Mouse (Mus musculus) layer of hippocampus, adult 18-20 months (tissue): Measurements from ENCODE around the gene Ano7. TPM values are rescaled to one million over a fixed set of nuclear protein-coding genes. Genes with fewer than 3 reads are reported as not detected.
"Not testable (repeated sequence)": the region's sequence is repeated elsewhere in the genome, so short reads cannot be mapped to it uniquely, and the experiment has no call there.

Source experiments
- DNase-seq, 2 experiments: peaks; one replicate each; pipeline ENCODE4 v3.0.0; 2022; ENCODE audit warnings: low spot score in 2 of 2
- microRNA-seq, 2 experiments: library from miRNA; unstranded; fragments of <30 nt; microRNA quantifications; one replicate each; pipeline ENCODE4 v1.2.0; 2021
- total RNA-seq, 2 experiments: library from RNA; stranded (reverse); gene quantifications; 2 replicates each; pipeline ENCODE4 v1.2.3; 2021

Ano7 gene
- total RNA-seq, 2 experiments from 2014 or later = 0.17 TPM; not detected in 1

DNA sequence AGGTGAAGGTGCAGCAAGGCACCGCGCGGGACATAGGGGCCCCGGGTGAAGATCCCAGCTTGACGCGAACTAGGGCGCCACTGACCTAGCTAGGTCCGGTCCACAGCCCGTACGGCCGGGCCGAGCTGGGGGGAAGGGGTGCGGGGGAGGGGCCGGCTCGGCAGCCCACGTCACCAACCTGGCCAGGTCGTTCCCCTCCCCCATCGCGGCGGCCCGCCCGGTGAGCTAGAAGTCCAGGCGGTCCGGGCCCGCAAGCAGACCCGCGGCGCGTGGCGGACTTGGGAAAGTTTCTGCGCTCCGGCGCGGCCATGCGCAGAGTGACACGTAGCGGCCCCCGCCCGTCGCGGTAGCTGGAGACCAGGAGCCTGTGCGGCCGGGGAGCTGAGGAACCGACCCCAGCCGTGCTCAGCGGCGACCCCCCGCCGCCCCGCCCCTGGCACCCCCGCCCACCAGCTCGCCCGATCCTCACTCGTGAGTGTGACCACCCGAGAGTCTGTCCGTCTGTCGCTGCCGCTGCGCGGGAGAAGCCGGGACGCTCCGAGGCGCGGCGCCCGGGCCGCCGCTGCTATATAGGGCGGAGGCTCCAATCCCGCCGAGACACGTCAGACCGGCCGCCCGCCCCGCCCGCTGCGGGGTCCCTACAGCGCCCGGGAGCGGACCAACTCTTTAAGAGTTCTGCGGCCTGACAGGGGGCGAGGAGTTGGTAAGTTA, 71.5 kb downstream of the Ano7 start:
- peak; percentile 33 to 51 for DNase-seq

DNA sequence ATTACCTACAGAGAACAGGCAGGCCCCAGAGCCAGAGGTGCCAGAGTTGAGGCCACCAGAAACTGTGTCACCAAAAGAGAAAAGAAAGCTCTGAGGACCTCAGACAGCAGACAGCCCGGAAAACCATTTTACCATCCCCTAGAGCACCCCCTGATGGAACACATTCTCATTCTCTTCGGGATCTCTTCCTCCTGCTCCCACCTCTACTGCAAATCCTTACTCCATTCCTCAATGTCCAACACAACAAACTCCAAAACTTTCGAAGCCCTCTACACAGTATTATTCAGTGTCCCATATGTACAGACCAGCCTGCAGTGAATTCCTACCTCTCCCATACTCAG, 72.1 kb downstream of the Ano7 start:
- no peak for DNase-seq

DNA sequence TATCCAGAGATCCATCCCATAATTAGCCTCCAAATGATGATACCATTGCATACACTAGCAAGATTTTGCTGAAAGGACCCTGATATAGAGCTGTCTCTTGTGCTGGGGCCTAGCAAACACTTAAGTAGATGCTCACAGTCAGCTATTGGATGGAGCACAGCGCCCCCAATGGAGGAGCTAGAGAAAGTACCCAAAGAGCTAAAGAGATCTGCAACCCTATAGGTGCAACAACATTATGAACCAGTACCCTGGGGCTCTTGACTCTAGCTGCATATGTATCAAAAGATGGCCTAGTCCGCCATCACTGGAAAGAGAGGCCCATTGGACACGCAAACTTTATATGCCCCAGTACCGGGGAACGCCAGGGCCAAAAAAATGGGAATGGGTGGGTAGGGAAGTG, 76.4 kb downstream of the Ano7 start:
- DNase-seq = not testable (repeated sequence)

DNA sequence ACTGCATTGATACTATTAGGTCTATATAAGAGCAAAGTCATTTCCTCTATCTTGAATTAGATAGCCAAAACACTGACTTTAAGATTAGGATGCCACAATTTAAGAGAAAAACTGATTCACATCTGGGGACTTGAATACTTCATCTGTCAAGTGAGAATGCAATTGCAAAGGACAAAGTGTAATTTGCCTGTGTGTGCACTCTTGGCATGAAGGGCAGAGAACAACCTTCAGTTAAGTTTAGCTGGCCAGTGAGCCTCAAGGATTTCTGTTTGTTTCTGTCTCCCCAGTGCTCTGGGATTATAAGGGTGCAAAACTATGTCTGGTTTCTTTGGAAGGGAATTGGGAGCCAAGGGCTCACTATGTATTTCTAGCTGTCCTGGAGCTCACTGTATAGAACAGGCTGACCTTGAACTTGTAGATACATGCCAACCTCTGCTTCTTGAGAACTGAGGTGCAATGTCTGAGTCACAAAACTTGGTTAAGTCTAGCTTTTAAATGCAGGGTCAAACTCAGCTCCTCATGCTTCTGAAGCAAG, 80.1 kb downstream of the Ano7 start:
- no peak for DNase-seq

Small RNA genes within 50 kb of the gene (microRNA-seq; reads per million reads assigned to microRNA genes)
- 0 reads per million in 2 experiments for gene Mir6345
- 0 to 0.59 reads per million in 2 experiments for gene Mir6902

Other genes with a start within 250 kb of the Ano7 start
- not detected for gene Agxt, start 238.7 kb upstream of the Ano7 start, total RNA-seq
- gene 2310007B03Rik, start 213.0 kb upstream of the Ano7 start, total RNA-seq = not detected
- gene Crocc2, start 205.2 kb upstream of the Ano7 start, total RNA-seq = under 1 TPM; 0.20 to 0.42 TPM
- gene Sned1, start 138.1 kb upstream of the Ano7 start, total RNA-seq = 1 to 10 TPM; 4.8 to 6.1 TPM
- gene Mterf4, start 68.0 kb upstream of the Ano7 start, total RNA-seq = 10 to 100 TPM; 19.1 TPM
- gene Ppp1r7, start 31.1 kb upstream of the Ano7 start, total RNA-seq = 10 to 100 TPM; 64.8 to 77.8 TPM
- gene Pask, start 30.4 kb upstream of the Ano7 start, total RNA-seq = 1 to 10 TPM; 3.5 to 6.8 TPM
- 100 to 1,000 TPM; 153 to 156 TPM for gene Hdlbp, start 104.9 kb downstream of the Ano7 start, total RNA-seq
- 10 to 100 TPM; 12.0 to 13.0 TPM for gene Farp2, start 138.1 kb downstream of the Ano7 start, total RNA-seq